Mouse (Mus musculus) kidney, postnatal 0 days (tissue): Measurements from ENCODE around the gene 4931409K22Rik. TPM values are rescaled to one million over a fixed set of nuclear protein-coding genes. Genes with fewer than 3 reads are reported as not detected.

Source experiments
- ATAC-seq: fragments of 200-750 bp; cut with Nextera tagmentation; replicated peaks from 2 replicates; pipeline ENCODE4 v1.8.0; 2017; ENCODE audit warnings: low read depth, moderate number of reproducible peaks, moderate TSS enrichment, moderate library complexity; ENCODE audit not compliant: low FRiP score
- DNase-seq: peaks from one replicate; pipeline ENCODE4 v3.0.0-alpha.2; 2016; ENCODE audit warnings: low spot score
- H3K27ac ChIP-seq: fragments of 300-500 bp; sonication (generic); 2 replicates; pipeline ENCODE4 v1.5.1; 2014; ENCODE audit warnings: mild to moderate bottlenecking
- H3K27me3 ChIP-seq: fragments of 300-500 bp; sonication (generic); 2 replicates; pipeline ENCODE4 v1.6.1; 2014; ENCODE audit warnings: low read length, mixed read lengths; ENCODE audit not compliant: insufficient read depth
- H3K36me3 ChIP-seq: fragments of 300-500 bp; sonication (generic); 2 replicates; pipeline ENCODE4 v1.6.1; 2014; ENCODE audit warnings: low read length, mixed read lengths; ENCODE audit not compliant: insufficient read depth
- H3K4me1 ChIP-seq: fragments of 300-500 bp; sonication (generic); replicated peaks from 2 replicates; pipeline ENCODE4 v1.6.1; 2014; ENCODE audit warnings: antibody characterized with exemption, low read length, mixed read lengths; ENCODE audit not compliant: insufficient read depth
- H3K4me2 ChIP-seq: fragments of 300-500 bp; sonication (generic); 2 replicates; pipeline ENCODE4 v1.6.1; 2014; ENCODE audit warnings: mild to moderate bottlenecking, low read length, moderate library complexity, mixed read lengths
- H3K4me3 ChIP-seq: fragments of 300-500 bp; sonication (generic); replicated peaks from 2 replicates; pipeline ENCODE4 v1.5.1; 2014; ENCODE audit warnings: low read depth, low read length
- H3K9ac ChIP-seq: fragments of 300-500 bp; sonication (generic); 2 replicates; pipeline ENCODE4 v1.6.1; 2014; ENCODE audit warnings: low read depth, low read length
- H3K9me3 ChIP-seq: fragments of 300-500 bp; sonication (generic); replicated peaks from 2 replicates; pipeline ENCODE4 v1.6.1; 2016; ENCODE audit warnings: low read length, inconsistent platforms, mixed read lengths
- CTCF ChIP-seq: IDR thresholded peaks from 2 replicates; pipeline ENCODE4 v1.5.1; 2016; ENCODE audit warnings: antibody characterized with exemption, low read depth, mild to moderate bottlenecking, moderate library complexity
- WGBS: fragments of 180-500 bp; shearing (Covaris S2); extraction: QIAGEN DNeasy Blood & Tissue Kit; methylation state at CpG from one replicate; pipeline ENCODE4 v1.1.7; 2014; 5-methylcytosine and 5-hydroxymethylcytosine counted together
- polyA plus RNA-seq: library from polyadenylated mRNA; unstranded; fragments of >200 nt; fragmentation: Nextera tagmentation; extraction: Ambion mirVana; gene quantifications from 2 replicates; pipeline ENCODE4 v1.2.1, GENCODE M21; 2015

Gene 4931409K22Rik
- polyA plus RNA-seq, 1 experiment from 2014 or later, result 0.12 TPM

GRCm38 (mm10) chr5:24589511-24590500 lies 33.2 kb upstream of the 4931409K22Rik start:
- Histone ChIP-seq H3K9ac (no peak overlapping the region), H3K27ac (no peak overlapping the region), H3K27me3 (no peaks in the 10 kb centered on the region), H3K36me3 (peaks cover 26% of the 10 kb centered on the region), H3K4me1 (peaks cover 15% of the 10 kb centered on the region), H3K4me3 (no peak overlapping the region), H3K4me2 (no peak overlapping the region), H3K9me3 (no peaks in the 10 kb centered on the region)
- DNase-seq (no peak), ATAC-seq (no peak)
- 91% methylated on average over 20 of the region's 20 CpGs for WGBS
- TF ChIP-seq CTCF, result no peak

- TF ChIP-seq CTCF, result no peak
- Histone ChIP-seq H3K36me3 (peaks cover 9% of the 10 kb centered on the region; the same call in 1 of the 2 replicates), H3K4me1 (peaks cover 15% of the 10 kb centered on the region), H3K4me2 (peak overlapping the region; percentile 81), H3K27ac (peak overlapping the region; percentile 38), H3K9ac (peak overlapping the region; percentile 70), H3K4me3 (peak overlapping the region; percentile 58), H3K27me3 (no peaks in the 10 kb centered on the region), H3K9me3 (no peaks in the 10 kb centered on the region)
- no peak for DNase-seq
- WGBS, result 22% methylated on average over 4 of the region's 4 CpGs
- ATAC-seq, result no peak
These were observed 30.6 kb upstream of the 4931409K22Rik start for GRCm38 (mm10) chr5:24587200-24587577.

DNA sequence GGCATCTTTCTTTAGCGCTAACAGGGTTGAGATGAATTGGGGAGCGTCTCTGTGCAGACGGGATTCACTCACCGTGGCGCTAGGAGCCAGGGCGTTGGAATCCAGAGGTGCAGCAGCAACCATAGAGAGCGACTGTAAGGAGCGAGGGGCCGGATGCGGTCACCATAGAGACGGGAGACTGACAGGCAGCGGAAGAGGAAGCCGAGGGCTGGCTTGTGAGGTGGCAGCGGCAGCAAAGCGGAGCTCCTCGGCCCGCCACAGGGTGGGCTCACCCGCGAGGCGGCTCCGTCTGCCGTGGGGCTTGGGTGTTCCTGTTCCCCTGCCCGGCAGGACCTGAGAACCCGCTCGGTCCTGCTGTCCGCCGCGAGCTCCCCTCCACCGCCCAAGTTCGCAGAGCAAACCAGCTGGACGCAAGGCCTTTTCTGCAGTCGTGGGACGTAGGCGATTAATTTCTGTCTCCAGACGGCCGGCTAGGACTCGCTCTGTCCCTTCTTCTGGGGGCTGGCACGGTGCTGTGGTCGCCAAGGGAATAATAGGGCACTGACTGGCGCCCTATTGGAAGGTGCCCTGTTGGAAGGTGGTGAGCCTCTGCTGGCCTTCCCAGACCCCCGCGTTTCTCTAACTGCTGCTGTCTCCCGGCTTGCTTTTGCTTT lies 30.1 kb upstream of the 4931409K22Rik start, which contains the start of gene Chpf2:
Chpf2 (plus strand) TSS at position 195 of the 653 bp plus-strand sequence.
- Histone ChIP-seq H3K4me2 (peak within 1 kb of the TSS; percentile 81), H3K27me3 (no peaks in the 10 kb centered on the region), H3K4me1 (peaks cover 15% of the 10 kb centered on the region), H3K9me3 (no peaks in the 10 kb centered on the region), H3K27ac (peak within 1 kb of the TSS; percentile 38), H3K9ac (peak within 1 kb of the TSS; percentile 70), H3K4me3 (peak within 1 kb of the TSS; percentile 58), H3K36me3 (peaks cover 9% of the 10 kb centered on the region; the same call in 1 of the 2 replicates)
- WGBS, result 0% methylated on average over 43 of the region's 43 CpGs
- ATAC-seq, result peak; percentile 82
- no peak for TF ChIP-seq CTCF
- peak; percentile 95 for DNase-seq

- H3K36me3 ChIP-seq, result peaks cover 9% of the 10 kb centered on the region; the same call in 1 of the 2 replicates
- peak overlapping the region; percentile 58 for H3K4me3 ChIP-seq
- DNase-seq, result no peak
- ATAC-seq, result no peak
- H3K27me3 ChIP-seq, result no peaks in the 10 kb centered on the region
- H3K9ac ChIP-seq, result peak overlapping the region; percentile 70
- no peaks in the 10 kb centered on the region for H3K9me3 ChIP-seq
- H3K27ac ChIP-seq, result no peak overlapping the region
- no peak for TF ChIP-seq CTCF
- peaks cover 15% of the 10 kb centered on the region for H3K4me1 ChIP-seq
- peak overlapping the region; percentile 81 for H3K4me2 ChIP-seq
- 9% methylated on average over 8 of the region's 8 CpGs for WGBS
These were observed 29.5 kb upstream of the 4931409K22Rik start for GRCm38 (mm10) chr5:24586106-24586505.

DNA sequence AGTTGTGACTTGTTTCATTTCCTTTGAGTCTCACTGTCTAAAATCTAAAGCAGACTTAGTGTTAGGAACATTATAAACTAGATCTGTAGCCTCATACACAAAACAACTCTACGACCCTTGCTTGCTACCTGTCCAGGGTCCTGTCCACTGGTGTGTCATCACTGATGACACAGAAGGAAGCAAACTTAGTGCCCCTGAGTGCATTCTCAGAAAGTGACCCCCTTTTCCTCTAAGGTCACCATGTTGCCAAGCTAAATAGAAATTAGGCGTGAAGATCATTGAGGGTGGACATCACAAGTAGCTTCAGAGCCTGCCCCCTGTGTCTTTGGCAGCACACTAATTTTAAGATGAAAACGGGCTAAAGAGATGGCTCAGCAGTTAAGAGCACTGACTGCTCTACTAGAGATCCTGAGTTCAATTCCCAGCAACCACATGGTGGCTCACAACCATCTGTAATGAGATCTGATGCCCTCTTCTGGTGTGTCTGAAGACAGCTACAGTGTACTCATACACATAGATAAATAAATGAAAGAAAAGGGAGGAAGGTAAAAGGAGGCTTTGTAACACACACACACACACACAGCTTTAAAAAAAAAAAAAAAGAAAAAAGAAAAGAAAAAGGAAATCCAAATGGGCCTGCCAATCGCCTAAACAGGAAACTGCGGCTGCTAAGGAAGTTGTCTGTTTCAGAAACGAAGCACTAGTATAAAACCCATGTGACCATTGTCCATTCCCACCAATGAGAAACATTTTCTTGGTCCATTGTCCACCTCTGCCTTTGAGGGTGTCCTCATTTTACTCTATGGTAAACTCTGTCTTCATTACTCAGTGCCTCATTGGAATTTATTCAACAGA lies 21.7 kb upstream of the 4931409K22Rik start:
- Histone ChIP-seq H3K27me3 (no peaks in the 10 kb centered on the region), H3K4me1 (peaks cover 7% of the 10 kb centered on the region; the same call in 1 of the 2 replicates), H3K4me2 (peak overlapping the region; percentile 58), H3K36me3 (peaks cover 9% of the 10 kb centered on the region), H3K27ac (peak overlapping the region; percentile 80), H3K4me3 (peak overlapping the region; percentile 42), H3K9me3 (no peaks in the 10 kb centered on the region), H3K9ac (peak overlapping the region; percentile 14; the same call in 1 of the 2 replicates)
- ATAC-seq (no peak), DNase-seq (no peak)
- TF ChIP-seq CTCF, result peak; percentile 34; the same call in 1 of the 2 replicates
- WGBS, result 61% methylated on average over 6 of the region's 6 CpGs
